Mouse (Mus musculus) megakaryocyte, embryonic 14.5 days (primary cell): Measurements from ENCODE around the gene Polrmt.

ENCODE experiments used
- FLI1 ChIP-seq: IDR thresholded peaks from 2 replicates; pipeline ENCODE4 v1.6.1; 2012; ENCODE audit warnings: low read length, inconsistent platforms, mixed read lengths
- GATA1 ChIP-seq: IDR thresholded peaks from 3 replicates; pipeline ENCODE4 v1.6.1; 2012; ENCODE audit warnings: mixed read lengths, low read length, inconsistent platforms, borderline replicate concordance

- TF ChIP-seq FLI1, result no peak
- TF ChIP-seq GATA1, result no peak
Measured at GRCm38 (mm10) chr10:79697916-79698315, 48.5 kb downstream of the Polrmt start.
